ENCODE assay signal across 9 mouse cellular contexts in the genomic region with DNA sequence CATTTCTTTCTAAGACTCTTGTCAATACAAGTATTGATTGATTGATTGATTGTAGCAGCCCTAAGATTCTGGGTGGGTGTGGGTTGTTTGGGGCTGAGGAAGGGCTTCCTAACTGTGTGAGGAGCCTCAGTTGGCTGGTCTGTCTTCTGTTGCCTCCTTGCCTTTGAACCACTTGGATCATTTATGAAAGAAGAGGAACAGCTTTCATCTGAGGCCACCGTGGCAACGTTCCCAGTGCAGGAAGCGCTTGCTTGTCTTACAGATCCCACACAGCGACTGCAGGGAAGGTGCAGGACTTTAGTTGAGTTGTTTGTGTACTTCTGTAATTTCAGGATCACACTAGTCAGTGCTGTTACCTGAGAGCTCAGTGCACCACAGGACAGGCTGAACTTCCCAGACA. TPM values are rescaled to one million over a fixed set of nuclear protein-coding genes. Genes with fewer than 3 reads are reported as not detected.
DNase-seq lines count a peak whose midpoint lies in the region.
"Had no signal": no experiment of that assay in that cellular context is flagged by ENCODE, and none has a peak within 500 bp of the region (broad histone marks: within the 10 kb centered on the region; RNA-seq: fewer than 3 reads in every experiment).

No protein-coding gene starts in this region.

- DNase-seq in gastrocnemius, postnatal 14 days = peak; percentile 17
- DNase-seq in gastrocnemius, postnatal 4 days (ENCODE audit: low spot score in 2 of 2) = no peak
- peak; percentile 26 for DNase-seq in lung, postnatal 10 days
- no peak for DNase-seq in lung, postnatal 25 days (ENCODE audit: low spot score)
- DNase-seq in cerebellum, adult 9-11 months = peak; percentile 22
- peak; percentile 37 for DNase-seq in right cerebral cortex, postnatal 14 days
- no peak for DNase-seq in testis, postnatal 10 days (ENCODE audit: low spot score)
- DNase-seq: heart, postnatal 36 days; liver, postnatal 0 days had no signal

- intact Hi-C loops in gastrocnemius, postnatal 14 days (cut with DNase I; ENCODE audit: low total_unique reads) = no loop called here

RNA-seq across cellular contexts. Expression of a gene that starts 25.8 kb away (rescaled TPM):
- 1 to 10 TPM in 1 of 2 experiments, under 1 TPM in 1; 0.44 to 1.1 TPM for total RNA-seq in gastrocnemius, postnatal 14 days (2021)
- total RNA-seq in gastrocnemius, postnatal 4 days (2021) = 1 to 10 TPM; 1.4 to 1.8 TPM

Comparison
In these comparisons a context has a peak if more than half of its experiments do, and no peak if none do; other contexts are left out.
1. DNase-seq: peak in gastrocnemius, postnatal 14 days (single experiment), lung, postnatal 10 days (single experiment), cerebellum, adult 9-11 months (single experiment) and right cerebral cortex, postnatal 14 days (single experiment); none in gastrocnemius, postnatal 4 days (0 of 2), lung, postnatal 25 days (single experiment) and testis, postnatal 10 days (single experiment).